ENCODE assay signal across 8 mouse cellular contexts in genomic region chr4:133518601-133519368, GRCm38 (mm10). TPM values are rescaled to one million over a fixed set of nuclear protein-coding genes. Genes with fewer than 3 reads are reported as not detected.
DNase-seq lines count a peak whose midpoint lies in the region; ATAC-seq and TF ChIP-seq lines count a peak whose summit lies in the region.

Gene Kdf1, plus strand, starts transcription at chr4:133518963.

- ATAC-seq in intestine, embryonic 15.5 days, result peak; percentile 96
- peak; percentile 33; the same call in 1 of the 2 replicates for ATAC-seq in liver, embryonic 14.5 days (ENCODE audit: insufficient read depth)

- no peaks in the 10 kb centered on the region for H3K36me3 ChIP-seq in intestine, embryonic 15.5 days
- no peaks in the 10 kb centered on the region for H3K36me3 ChIP-seq in liver, embryonic 14.5 days (replicated peaks; ENCODE audit: control insufficient read depth, insufficient read depth, low read depth)
- H3K36me3 ChIP-seq in small intestine, adult 2 months (ENCODE audit: control insufficient read depth, insufficient read depth, low read length), result no peaks in the 10 kb centered on the region

- TF ChIP-seq POLR2A in small intestine, adult 2 months (IDR thresholded peaks at IDR 0.05; ENCODE audit: low read depth, low read length), result peak; percentile 35

- no peak for TF ChIP-seq EP300 in liver, embryonic 14.5 days (IDR thresholded peaks at IDR 0.05; ENCODE audit: low read depth)

- H3K27me3 ChIP-seq in intestine, embryonic 15.5 days (replicated peaks), result peaks cover 25% of the 10 kb centered on the region
- H3K27me3 ChIP-seq in liver, embryonic 14.5 days (ENCODE audit: control insufficient read depth, insufficient read depth, low read length), result peaks cover 27% of the 10 kb centered on the region
- no peaks in the 10 kb centered on the region for H3K27me3 ChIP-seq in small intestine, adult 2 months (ENCODE audit: control insufficient read depth, insufficient read depth, low read length)

- H3K9ac ChIP-seq in intestine, embryonic 15.5 days, result peak within 1 kb of the TSS; percentile 67
- H3K9ac ChIP-seq in liver, embryonic 14.5 days (replicated peaks), result no peak within 1 kb of the TSS

- intact Hi-C loops in left cerebral cortex, postnatal 25 days (cut with DNase I), result no loop called here

- whole genome bisulfite sequencing in intestine, embryonic 15.5 days, result 3% methylated on average over 55 of the region's 69 CpGs
- WGBS in liver, embryonic 14.5 days (ENCODE audit: insufficient replicate concordance), result 6% methylated on average over 54 of the region's 69 CpGs
- WGBS in small intestine, adult 2 months, result 3% methylated on average over 66 of the region's 69 CpGs

- peak within 1 kb of the TSS; percentile 72 for H3K27ac ChIP-seq in intestine, embryonic 15.5 days
- no peak within 1 kb of the TSS for H3K27ac ChIP-seq in liver, embryonic 14.5 days
- H3K27ac ChIP-seq in small intestine, adult 2 months (ENCODE audit: insufficient read depth, low read depth, low read length), result peak within 1 kb of the TSS; percentile 42; the same call in 1 of the 2 replicates

- peak; percentile 20 for DNase-seq in CD4-positive helper T cell, adult 2 months (ENCODE audit: low read depth, low spot score)
- peak; percentile 38 for DNase-seq in R1 (ENCODE audit: low read depth, low spot score)
- no peak for DNase-seq in liver, embryonic 14.5 days (ENCODE audit: low read depth in 3 of 3, low spot score in 3 of 3)
- no peak for DNase-seq in cerebellum, postnatal 36 days
- DNase-seq in left cerebral cortex, adult 18-20 months (ENCODE audit: low spot score in 2 of 2), result no peak
- DNase-seq in left cerebral cortex, postnatal 25 days (ENCODE audit: low spot score in 2 of 2), result no peak

- H3K9me3 ChIP-seq in intestine, embryonic 15.5 days, result no peaks in the 10 kb centered on the region
- no peaks in the 10 kb centered on the region for H3K9me3 ChIP-seq in liver, embryonic 14.5 days (ENCODE audit: control insufficient read depth, low read length)

- H3K4me3 ChIP-seq in intestine, embryonic 15.5 days (replicated peaks), result peak within 1 kb of the TSS; percentile 57
- H3K4me3 ChIP-seq in liver, embryonic 14.5 days (ENCODE audit: insufficient read depth in 1 of 2, low read depth in 2 of 2, low read length in 2 of 2), result peak within 1 kb of the TSS; percentile 20 to 40; a peak in 3 of 4 replicates
- H3K4me3 ChIP-seq in small intestine, adult 2 months (ENCODE audit: low read depth, low read length), result peak within 1 kb of the TSS; percentile 87

- peak within 1 kb of the TSS; percentile 62 for H3K4me2 ChIP-seq in intestine, embryonic 15.5 days (replicated peaks)
- peak within 1 kb of the TSS; percentile 57 for H3K4me2 ChIP-seq in liver, embryonic 14.5 days (ENCODE audit: low read depth)

- 0 out of 2 replicates have a peak, but pooled peaks cover 4% of the 10 kb centered on the region for H3K4me1 ChIP-seq in intestine, embryonic 15.5 days (replicated peaks)
- no peaks in the 10 kb centered on the region for H3K4me1 ChIP-seq in liver, embryonic 14.5 days (replicated peaks; ENCODE audit: control insufficient read depth in 2 of 2, insufficient read depth in 2 of 2, low read length in 1 of 2)
- H3K4me1 ChIP-seq in small intestine, adult 2 months (ENCODE audit: control insufficient read depth, insufficient read depth, insufficient read length, low read length), result no peaks in the 10 kb centered on the region; the same call in 1 of the 2 replicates

- no peak for TF ChIP-seq CTCF in liver, embryonic 14.5 days (IDR thresholded peaks at IDR 0.05; ENCODE audit: low read depth)
- no peak for TF ChIP-seq CTCF in small intestine, adult 2 months (IDR thresholded peaks at IDR 0.05; ENCODE audit: extremely low read depth, insufficient read length, insufficient replicate concordance, low read depth, low read length)

RNA-seq across cellular contexts. Expression of gene Kdf1, which starts in this region (rescaled TPM):
- 40.5 and 45.1 TPM in 2 replicates for polyA plus RNA-seq in intestine, embryonic 15.5 days (2015; fragmentation: Nextera tagmentation; extraction: Ambion mirVana)
- 0.18 and 0.43 TPM in 2 replicates for polyA plus RNA-seq in liver, embryonic 14.5 days (2012; rRNA removed)
- 0.48 and 0.53 TPM in 2 replicates for polyA plus RNA-seq in liver, embryonic 14.5 days (2014; fragmentation: Nextera tagmentation; extraction: Ambion mirVana)
- 44.4 and 71.0 TPM in 2 replicates for polyA plus RNA-seq in small intestine, adult 2 months (2012; rRNA removed)
- total RNA-seq in left cerebral cortex, adult 18-20 months (2021), result under 1 TPM; 0.42 to 0.54 TPM
- not detected for total RNA-seq in left cerebral cortex, postnatal 25 days (2021)

Comparison
In these comparisons a context has a peak if more than half of its experiments do, and no peak if none do; other contexts are left out.
1. RNA of gene Kdf1 (polyA plus RNA-seq): 44.4 to 71.0 TPM in small intestine, adult 2 months and 40.5 to 45.1 TPM in intestine, embryonic 15.5 days; 0.18 to 0.53 TPM in liver, embryonic 14.5 days; every median in the first group is over 10 times any median in the second.
2. Peak in ATAC-seq, H3K4me3 ChIP-seq and H3K4me2 ChIP-seq in liver, embryonic 14.5 days; RNA of the gene not detected or under 1 TPM.
3. DNase-seq: peak in CD4-positive helper T cell, adult 2 months (single experiment) and R1 (single experiment); none in liver, embryonic 14.5 days (0 of 3), cerebellum, postnatal 36 days (0 of 2), left cerebral cortex, adult 18-20 months (0 of 2) and left cerebral cortex, postnatal 25 days (0 of 2).
4. H3K4me3 ChIP-seq: peak in every context shown above with its lines; median percentile 87 in small intestine, adult 2 months; 57 in intestine, embryonic 15.5 days; 30 in liver, embryonic 14.5 days.